Mouse (Mus musculus): ENCODE data around the gene Sgpp2. TPM values are rescaled to one million over a fixed set of nuclear protein-coding genes. Genes with fewer than 3 reads are reported as not detected.

Sgpp2 gene
- polyA plus RNA-seq, 2 experiments = 0.04 to 0.06 TPM

DNA sequence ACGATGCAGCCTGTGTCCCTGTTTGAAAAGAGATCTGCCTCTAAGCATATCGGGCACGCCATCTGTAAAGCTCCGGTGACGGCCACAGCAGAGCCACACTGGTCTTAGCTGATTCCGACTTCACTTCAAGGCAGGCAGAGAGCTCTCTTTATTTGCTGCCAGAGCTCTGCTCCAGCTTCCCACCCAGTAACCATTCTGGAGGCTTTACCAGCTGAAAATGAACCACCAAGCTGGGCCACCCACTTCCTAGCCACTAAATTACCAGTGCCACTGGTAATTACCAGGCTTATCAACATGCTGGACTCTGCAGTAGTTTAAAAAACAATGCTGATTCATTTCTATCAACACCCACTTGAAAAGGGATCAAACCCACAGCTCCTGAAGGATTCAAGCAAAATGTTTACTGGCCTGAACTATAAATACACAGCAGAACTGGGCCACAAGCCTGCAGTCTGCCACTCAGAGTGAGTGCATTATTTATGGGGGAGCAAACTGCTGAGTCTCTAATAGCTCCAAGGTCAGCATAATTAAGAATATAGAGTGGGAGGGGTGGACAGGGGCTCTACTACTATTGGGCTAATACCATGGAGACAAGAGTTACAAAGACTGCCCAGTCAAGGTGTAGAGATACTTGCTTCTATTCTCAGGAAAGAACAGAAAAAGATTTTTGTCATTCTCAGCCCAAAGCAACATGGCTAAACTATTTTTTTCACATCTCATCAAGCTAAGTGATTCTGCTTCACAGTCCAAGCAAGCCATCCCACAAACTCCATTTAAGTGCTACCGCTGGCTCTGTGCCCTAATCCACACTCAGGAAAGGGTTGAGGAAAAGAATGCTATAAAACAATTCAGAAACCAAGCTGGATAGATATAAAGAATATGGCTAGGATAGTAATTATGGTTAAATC, 115.9 kb downstream of the Sgpp2 start:
- ATAC-seq (ENCODE audit: insufficient read depth) = no peak
- no peaks in the 10 kb centered on the region for H3K27me3 ChIP-seq (ENCODE audit: control insufficient read depth, insufficient read depth, low read length)
- H3K4me3 ChIP-seq (ENCODE audit: insufficient read depth in 1 of 2, low read depth in 2 of 2, low read length in 2 of 2) = no peak overlapping the region
- 78% methylated on average over 7 of the region's 7 CpGs for WGBS (ENCODE audit: insufficient replicate concordance)
- H3K36me3 ChIP-seq (replicated peaks; ENCODE audit: control insufficient read depth, insufficient read depth, low read depth) = peaks cover 15% of the 10 kb centered on the region
- no peak overlapping the region for H3K27ac ChIP-seq
- TF ChIP-seq EP300 (IDR thresholded peaks at IDR 0.05; ENCODE audit: low read depth) (no peak), CTCF (IDR thresholded peaks at IDR 0.05; ENCODE audit: low read depth) (no peak)
- no peak for DNase-seq (ENCODE audit: low read depth in 3 of 3, low spot score in 3 of 3)
- no peak overlapping the region for H3K9ac ChIP-seq (replicated peaks)
- no peak overlapping the region for H3K4me2 ChIP-seq (ENCODE audit: low read depth)
- peaks cover 0 to 2% of the 10 kb centered on the region in 2 experiments; a peak in 2 of 4 replicates for H3K4me1 ChIP-seq (replicated peaks; ENCODE audit: control insufficient read depth in 2 of 2, insufficient read depth in 2 of 2, low read length in 1 of 2)
- H3K9me3 ChIP-seq (ENCODE audit: control insufficient read depth, low read length) = no peaks in the 10 kb centered on the region

DNA sequence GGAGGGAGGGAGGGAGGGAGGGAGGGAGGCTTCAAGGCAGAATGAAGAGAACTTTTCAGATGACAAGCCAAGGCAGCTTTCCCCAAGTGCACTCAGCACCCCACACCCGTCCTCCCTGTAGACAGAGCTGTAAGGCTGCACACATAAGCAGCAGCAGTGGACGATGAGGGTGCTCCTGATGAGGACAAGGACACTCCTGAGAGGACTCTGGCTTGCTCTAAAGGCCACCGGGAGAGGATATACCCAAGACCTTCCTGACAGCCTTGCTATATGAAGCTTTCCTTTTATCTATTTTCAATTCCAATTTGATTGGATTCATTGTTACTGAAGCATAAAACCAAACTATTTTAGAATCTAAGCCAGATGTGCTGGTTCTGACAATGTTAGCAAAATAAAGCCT, 116.7 kb downstream of the Sgpp2 start:
- Histone ChIP-seq H3K27me3 (ENCODE audit: control insufficient read depth, insufficient read depth, low read length) (no peaks in the 10 kb centered on the region), H3K4me3 (ENCODE audit: insufficient read depth in 1 of 2, low read depth in 2 of 2, low read length in 2 of 2) (no peak overlapping the region), H3K9ac (replicated peaks) (no peak overlapping the region), H3K4me2 (ENCODE audit: low read depth) (no peak overlapping the region), H3K4me1 (replicated peaks; ENCODE audit: control insufficient read depth in 2 of 2, insufficient read depth in 2 of 2, low read length in 1 of 2) (peaks cover 0 to 2% of the 10 kb centered on the region in 2 experiments; a peak in 2 of 4 replicates), H3K36me3 (replicated peaks; ENCODE audit: control insufficient read depth, insufficient read depth, low read depth) (peaks cover 11% of the 10 kb centered on the region), H3K9me3 (ENCODE audit: control insufficient read depth, low read length) (no peaks in the 10 kb centered on the region), H3K27ac (no peak overlapping the region)
- no peak for ATAC-seq (ENCODE audit: insufficient read depth)
- WGBS (ENCODE audit: insufficient replicate concordance) = 70% methylated on average over 3 of the region's 3 CpGs
- TF ChIP-seq CTCF (IDR thresholded peaks at IDR 0.05; ENCODE audit: low read depth) (no peak), EP300 (IDR thresholded peaks at IDR 0.05; ENCODE audit: low read depth) (no peak)
- no peak for DNase-seq (ENCODE audit: low read depth in 3 of 3, low spot score in 3 of 3)

DNA sequence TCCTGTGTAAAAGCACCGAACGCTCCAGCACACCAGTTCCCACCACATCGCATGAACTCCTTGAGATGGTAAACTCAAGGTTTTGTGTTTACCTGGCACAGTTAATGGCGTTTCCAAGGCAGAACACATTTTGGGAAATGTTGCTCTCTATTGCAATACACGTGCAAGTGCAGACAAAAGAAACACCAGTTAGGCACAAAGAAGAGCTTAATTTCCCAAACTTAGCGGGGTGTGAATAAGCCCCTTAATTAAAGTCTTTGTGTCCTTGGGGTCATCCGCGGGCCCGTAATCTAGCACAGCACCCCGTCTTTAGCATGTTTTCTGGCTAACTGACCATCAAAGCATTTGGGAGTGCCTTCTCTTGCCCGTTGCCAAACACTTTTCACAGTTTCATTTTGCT, 118.7 kb downstream of the Sgpp2 start:
- no peaks in the 10 kb centered on the region for H3K9me3 ChIP-seq (ENCODE audit: control insufficient read depth, low read length)
- 87% methylated on average over 11 of the region's 11 CpGs for WGBS (ENCODE audit: insufficient replicate concordance)
- H3K4me1 ChIP-seq (replicated peaks; ENCODE audit: control insufficient read depth in 2 of 2, insufficient read depth in 2 of 2, low read length in 1 of 2) = peaks cover 0 to 2% of the 10 kb centered on the region in 2 experiments; a peak in 2 of 4 replicates
- DNase-seq (ENCODE audit: low read depth in 3 of 3, low spot score in 3 of 3) (no peak), ATAC-seq (ENCODE audit: insufficient read depth) (no peak)
- H3K4me2 ChIP-seq (ENCODE audit: low read depth) = no peak overlapping the region
- no peak for TF ChIP-seq CTCF (IDR thresholded peaks at IDR 0.05; ENCODE audit: low read depth)
- TF ChIP-seq EP300 (IDR thresholded peaks at IDR 0.05; ENCODE audit: low read depth) = no peak
- H3K9ac ChIP-seq (replicated peaks) = no peak overlapping the region
- no peak overlapping the region for H3K27ac ChIP-seq
- H3K36me3 ChIP-seq (replicated peaks; ENCODE audit: control insufficient read depth, insufficient read depth, low read depth) = peaks cover 14% of the 10 kb centered on the region
- no peaks in the 10 kb centered on the region for H3K27me3 ChIP-seq (ENCODE audit: control insufficient read depth, insufficient read depth, low read length)
- no peak overlapping the region for H3K4me3 ChIP-seq (ENCODE audit: insufficient read depth in 1 of 2, low read depth in 2 of 2, low read length in 2 of 2)

DNA sequence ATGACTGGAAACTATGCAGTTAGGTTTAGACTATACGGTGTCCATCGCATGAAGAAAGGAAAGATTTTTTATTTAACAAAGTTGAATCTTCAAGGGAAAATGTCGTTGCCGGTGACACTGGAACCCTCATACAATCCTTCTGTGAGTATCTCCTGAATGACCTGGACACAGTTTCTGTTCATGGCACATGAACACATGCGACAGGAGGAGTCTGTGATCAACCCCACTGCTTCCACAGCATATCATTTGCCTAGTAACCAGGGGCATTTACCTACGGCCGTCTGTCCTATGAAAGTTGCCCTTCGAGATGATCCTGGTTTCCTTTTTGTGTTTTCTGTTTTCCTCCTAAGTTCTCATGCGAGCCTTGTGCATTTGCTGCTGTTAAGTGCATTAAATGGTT, 123.3 kb downstream of the Sgpp2 start:
- H3K9me3 ChIP-seq (ENCODE audit: control insufficient read depth, low read length) = no peaks in the 10 kb centered on the region
- peaks cover 3% of the 10 kb centered on the region for H3K36me3 ChIP-seq (replicated peaks; ENCODE audit: control insufficient read depth, insufficient read depth, low read depth)
- 78% methylated on average over 9 of the region's 9 CpGs for WGBS (ENCODE audit: insufficient replicate concordance)
- no peak overlapping the region for H3K4me2 ChIP-seq (ENCODE audit: low read depth)
- H3K4me3 ChIP-seq (ENCODE audit: insufficient read depth in 1 of 2, low read depth in 2 of 2, low read length in 2 of 2) = no peak overlapping the region
- ATAC-seq (ENCODE audit: insufficient read depth) = no peak
- H3K4me1 ChIP-seq (replicated peaks; ENCODE audit: control insufficient read depth in 2 of 2, insufficient read depth in 2 of 2, low read length in 1 of 2) = no peaks in the 10 kb centered on the region
- no peak overlapping the region for H3K9ac ChIP-seq (replicated peaks)
- no peak overlapping the region for H3K27ac ChIP-seq
- H3K27me3 ChIP-seq (ENCODE audit: control insufficient read depth, insufficient read depth, low read length) = no peaks in the 10 kb centered on the region
- no peak for DNase-seq (ENCODE audit: low read depth in 3 of 3, low spot score in 3 of 3)
- TF ChIP-seq CTCF (IDR thresholded peaks at IDR 0.05; ENCODE audit: low read depth) (no peak), EP300 (IDR thresholded peaks at IDR 0.05; ENCODE audit: low read depth) (no peak)

DNA sequence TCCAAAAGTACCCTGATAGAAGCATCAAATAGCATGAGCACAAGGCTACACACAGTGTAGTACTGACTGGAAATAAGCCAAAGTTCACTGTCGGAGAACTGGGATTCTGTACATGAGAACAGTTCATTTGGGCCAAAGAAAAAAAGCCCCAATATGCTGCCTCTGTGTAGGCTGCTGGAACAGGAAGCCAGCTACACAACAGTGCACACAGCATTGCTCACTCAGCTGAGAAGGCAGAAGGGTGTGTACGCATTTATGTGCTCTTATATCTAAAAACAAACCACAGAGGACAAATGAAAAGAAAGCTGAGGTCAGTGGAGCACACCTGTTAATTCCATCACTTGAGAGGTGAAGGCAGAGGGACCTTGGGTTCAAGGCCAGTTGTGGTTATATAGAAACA, 125.8 kb downstream of the Sgpp2 start:
- Histone ChIP-seq H3K4me1 (replicated peaks; ENCODE audit: control insufficient read depth in 2 of 2, insufficient read depth in 2 of 2, low read length in 1 of 2) (no peaks in the 10 kb centered on the region), H3K4me3 (ENCODE audit: insufficient read depth in 1 of 2, low read depth in 2 of 2, low read length in 2 of 2) (no peak overlapping the region), H3K4me2 (ENCODE audit: low read depth) (no peak overlapping the region), H3K9ac (replicated peaks) (no peak overlapping the region), H3K9me3 (ENCODE audit: control insufficient read depth, low read length) (no peaks in the 10 kb centered on the region), H3K27me3 (ENCODE audit: control insufficient read depth, insufficient read depth, low read length) (no peaks in the 10 kb centered on the region), H3K27ac (no peak overlapping the region), H3K36me3 (replicated peaks; ENCODE audit: control insufficient read depth, insufficient read depth, low read depth) (peaks cover 3% of the 10 kb centered on the region)
- TF ChIP-seq EP300 (IDR thresholded peaks at IDR 0.05; ENCODE audit: low read depth) (no peak), CTCF (IDR thresholded peaks at IDR 0.05; ENCODE audit: low read depth) (no peak)
- WGBS (ENCODE audit: insufficient replicate concordance) = 60% methylated on average over 2 of the region's 2 CpGs
- ATAC-seq (ENCODE audit: insufficient read depth) (no peak), DNase-seq (ENCODE audit: low read depth in 3 of 3, low spot score in 3 of 3) (no peak)
